Mouse (Mus musculus): ENCODE data around the gene Rhox10. TPM values are rescaled to one million over a fixed set of nuclear protein-coding genes. Genes with fewer than 3 reads are reported as not detected.
"Not testable (repeated sequence)": the region's sequence is repeated elsewhere in the genome, so short reads cannot be mapped to it uniquely, and the experiment has no call there.

Gene Rhox10
- polyA plus RNA-seq (2015; fragmentation: Nextera tagmentation; extraction: Ambion mirVana) = not detected in 2 replicates

- WGBS = 89% methylated on average over 11 of the region's 11 CpGs
- Histone ChIP-seq H3K27ac (replicated peaks) (no peak within 1 kb of the TSS), H3K9me3 (no peaks in the 10 kb centered on the region), H3K36me3 (no peaks in the 10 kb centered on the region), H3K4me2 (replicated peaks) (no peak within 1 kb of the TSS), H3K27me3 (no peaks in the 10 kb centered on the region), H3K4me3 (no peak within 1 kb of the TSS), H3K4me1 (no peaks in the 10 kb centered on the region), H3K9ac (replicated peaks) (no peak within 1 kb of the TSS)
- ATAC-seq (replicated peaks) = no peak
These were observed at the start of gene Rhox10 for GRCm38 (mm10) chrX:38066175-38066574. Gene Rhox10 (plus strand): TSS chrX:38066475.

GRCm38 (mm10) chrX:38018597-38018996 lies 47.7 kb upstream of the Rhox10 start, which contains the start of gene Btg1-ps1:
Gene Btg1-ps1 (minus strand): TSS chrX:38018815.
- ATAC-seq (replicated peaks); H3K9me3 ChIP-seq: not testable (repeated sequence)

DNA sequence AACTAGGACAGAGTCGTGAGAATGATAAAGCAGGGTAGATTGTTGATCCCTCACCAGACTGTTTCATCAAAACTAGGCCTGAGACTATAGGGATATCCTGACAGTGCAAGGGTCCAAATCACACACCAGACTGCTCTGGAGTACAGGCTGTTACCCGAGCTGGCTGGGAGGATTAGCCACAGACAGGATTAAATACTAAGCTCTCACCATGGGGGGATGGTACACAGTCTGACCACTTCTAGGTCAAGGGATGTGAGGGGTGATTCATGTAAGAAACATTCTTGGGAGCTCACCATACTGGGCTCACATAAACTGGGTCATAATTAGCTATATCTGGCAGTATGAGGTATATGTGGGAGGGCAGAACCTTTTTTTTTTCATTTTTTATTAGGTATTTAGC lies 32.4 kb upstream of the Rhox10 start:
- ATAC-seq (replicated peaks) = no peak
- Histone ChIP-seq H3K4me3 (no peak overlapping the region), H3K9ac (replicated peaks) (no peak overlapping the region), H3K27me3 (no peaks in the 10 kb centered on the region), H3K9me3 (no peaks in the 10 kb centered on the region), H3K4me1 (no peaks in the 10 kb centered on the region), H3K36me3 (no peaks in the 10 kb centered on the region), H3K27ac (replicated peaks) (no peak overlapping the region), H3K4me2 (replicated peaks) (no peak overlapping the region)
- WGBS = 44% methylated on average over 2 of the region's 2 CpGs

More at GRCm38 (mm10) chrX:38018597-38018996, 47.7 kb upstream of the Rhox10 start, which contains the start of gene Btg1-ps1:
- not testable (repeated sequence) for H3K4me2 ChIP-seq (replicated peaks); H3K27me3 ChIP-seq; H3K9ac ChIP-seq (replicated peaks); H3K36me3 ChIP-seq; H3K4me3 ChIP-seq; H3K4me1 ChIP-seq; H3K27ac ChIP-seq (replicated peaks)

- no peaks in the 10 kb centered on the region for H3K4me1 ChIP-seq
- no peak overlapping the region for H3K27ac ChIP-seq (replicated peaks)
- ATAC-seq (replicated peaks) = no peak
- H3K4me2 ChIP-seq (replicated peaks) = no peak overlapping the region
- 91% methylated on average over 5 of the region's 5 CpGs for WGBS
- H3K27me3 ChIP-seq = no peaks in the 10 kb centered on the region
- H3K4me3 ChIP-seq = no peak overlapping the region
- no peak overlapping the region for H3K9ac ChIP-seq (replicated peaks)
- H3K9me3 ChIP-seq = no peaks in the 10 kb centered on the region
- H3K36me3 ChIP-seq = no peaks in the 10 kb centered on the region
These were observed 26.6 kb upstream of the Rhox10 start for GRCm38 (mm10) chrX:38039666-38040065.

DNA sequence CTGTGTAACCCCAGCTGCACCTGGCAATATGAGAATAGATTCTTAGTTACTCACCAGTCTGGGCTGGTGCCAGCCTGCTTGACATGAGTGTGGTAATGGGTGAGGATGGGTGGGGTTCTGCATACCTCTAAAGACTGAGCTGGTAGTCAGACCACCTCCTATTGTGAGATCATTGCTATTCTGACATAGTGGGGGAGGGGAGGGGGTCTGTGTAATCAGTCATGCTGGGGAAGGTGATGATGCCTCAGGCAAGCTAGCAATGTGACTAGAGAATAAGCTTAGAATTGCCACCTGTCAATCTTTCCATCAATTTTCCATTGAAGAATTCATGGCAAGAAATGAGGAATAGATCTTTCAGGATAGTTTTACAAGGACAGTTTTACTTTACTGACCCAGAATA lies 23.3 kb upstream of the Rhox10 start, which contains the start of gene Btg1-ps2:
TSS of gene Btg1-ps2 (minus strand) at position 101 of the 400 bp plus-strand sequence.
- not testable (repeated sequence) for H3K4me1 ChIP-seq; H3K36me3 ChIP-seq; H3K4me2 ChIP-seq (replicated peaks); H3K27me3 ChIP-seq; H3K9me3 ChIP-seq; ATAC-seq (replicated peaks); H3K4me3 ChIP-seq; H3K9ac ChIP-seq (replicated peaks); H3K27ac ChIP-seq (replicated peaks)

DNA sequence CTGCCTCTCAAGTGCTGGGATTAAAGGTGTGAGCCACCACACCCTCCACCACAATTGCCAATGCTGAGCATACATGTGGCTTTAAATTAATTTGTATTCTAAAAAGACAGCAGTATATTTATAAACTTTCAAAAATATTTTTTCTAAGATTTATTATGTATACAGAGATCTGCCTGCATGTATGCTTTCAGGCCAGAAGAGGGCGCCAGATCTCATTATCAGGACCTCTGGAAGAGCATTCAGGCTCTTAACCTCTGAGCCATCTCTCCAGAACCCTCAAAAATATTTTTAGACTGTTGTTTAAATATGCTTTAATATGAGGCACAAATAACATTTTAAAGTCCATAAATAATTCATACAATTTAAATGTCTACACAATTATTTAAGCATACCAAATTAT lies 4.7 kb upstream of the Rhox10 start:
- no peak overlapping the region for H3K9ac ChIP-seq (replicated peaks)
- no peaks in the 10 kb centered on the region for H3K36me3 ChIP-seq
- no peak for ATAC-seq (replicated peaks)
- H3K4me3 ChIP-seq = no peak overlapping the region
- no peaks in the 10 kb centered on the region for H3K4me1 ChIP-seq
- no peaks in the 10 kb centered on the region for H3K27me3 ChIP-seq
- no peaks in the 10 kb centered on the region for H3K9me3 ChIP-seq
- no peak overlapping the region for H3K4me2 ChIP-seq (replicated peaks)
- WGBS = 3% methylated on average over 1 of the region's 1 CpGs
- H3K27ac ChIP-seq (replicated peaks) = no peak overlapping the region

DNA sequence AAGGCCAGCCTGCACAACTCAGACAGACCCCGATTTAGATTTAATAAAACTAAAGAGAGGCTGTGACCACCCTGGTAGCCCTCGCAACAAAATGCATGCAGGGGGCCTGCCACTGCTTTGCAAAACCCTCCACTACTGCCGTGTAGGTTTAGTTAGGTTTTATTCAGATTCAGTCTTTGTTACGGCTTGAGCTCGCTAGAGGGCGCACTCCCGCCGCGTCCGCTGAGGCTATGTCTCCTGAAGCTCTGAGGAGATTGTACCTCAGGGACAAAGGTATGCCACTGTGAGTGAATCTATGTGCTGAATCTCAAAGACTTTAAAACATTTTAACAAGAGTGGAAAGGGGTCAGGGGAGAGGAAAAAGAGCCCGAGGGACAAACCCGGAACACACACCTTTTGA lies 18.0 kb downstream of the Rhox10 start:
- Histone ChIP-seq H3K27me3 (no peaks in the 10 kb centered on the region), H3K27ac (replicated peaks) (no peak overlapping the region), H3K9me3 (no peaks in the 10 kb centered on the region), H3K36me3 (no peaks in the 10 kb centered on the region), H3K4me3 (no peak overlapping the region), H3K4me1 (no peaks in the 10 kb centered on the region), H3K4me2 (replicated peaks) (no peak overlapping the region), H3K9ac (replicated peaks) (no peak overlapping the region)
- WGBS = 16% methylated on average over 12 of the region's 12 CpGs
- no peak for ATAC-seq (replicated peaks)

DNA sequence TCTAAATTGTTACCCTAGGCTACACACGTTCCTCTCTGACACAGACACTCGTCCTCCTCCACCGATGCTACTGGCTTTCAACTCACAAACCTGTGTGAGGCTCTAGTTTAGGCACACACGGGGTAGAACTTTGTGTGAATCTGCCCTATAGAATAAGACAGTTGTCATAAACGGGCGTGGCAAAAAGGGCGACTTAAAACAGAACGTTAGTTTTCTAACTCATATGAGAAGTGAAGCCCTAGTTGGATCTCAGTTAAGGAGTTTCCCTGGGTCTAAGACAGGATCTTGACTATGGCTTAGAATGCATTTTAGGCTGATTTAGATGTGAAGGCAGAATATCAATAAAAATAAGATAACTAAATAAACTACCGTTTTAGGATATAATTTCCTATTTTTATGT lies 18.8 kb downstream of the Rhox10 start, which contains the start of gene Rhox11:
TSS of gene Rhox11 (minus strand) at position 101 of the 400 bp plus-strand sequence.
- H3K36me3 ChIP-seq = no peaks in the 10 kb centered on the region
- no peak within 1 kb of the TSS for H3K4me3 ChIP-seq
- H3K27me3 ChIP-seq = no peaks in the 10 kb centered on the region
- no peak within 1 kb of the TSS for H3K9ac ChIP-seq (replicated peaks)
- no peaks in the 10 kb centered on the region for H3K9me3 ChIP-seq
- ATAC-seq (replicated peaks) = no peak
- no peaks in the 10 kb centered on the region for H3K4me1 ChIP-seq
- H3K4me2 ChIP-seq (replicated peaks) = no peak within 1 kb of the TSS
- H3K27ac ChIP-seq (replicated peaks) = no peak within 1 kb of the TSS
- 84% methylated on average over 9 of the region's 9 CpGs for WGBS

DNA sequence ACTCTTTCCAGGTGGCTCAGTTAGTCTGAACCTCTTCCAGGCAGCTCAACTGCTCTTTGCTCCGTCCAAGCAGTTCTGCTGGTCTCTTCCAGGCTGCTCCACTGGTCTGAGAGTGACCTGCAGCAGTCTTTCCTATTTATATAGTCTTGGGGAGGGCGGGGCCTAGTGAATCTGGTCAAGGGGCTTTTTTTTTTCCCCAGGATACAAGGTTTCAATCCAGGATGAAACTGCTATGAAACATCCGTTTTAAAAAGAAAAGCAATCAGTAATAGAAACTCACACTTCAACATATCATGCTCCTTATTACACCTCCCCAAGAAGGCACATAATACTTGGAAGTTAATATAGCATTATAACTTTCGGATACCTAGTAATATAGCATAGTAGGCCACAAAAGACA lies 44.5 kb downstream of the Rhox10 start, which contains the start of gene Rhox12:
TSS of gene Rhox12 (minus strand) at position 101 of the 400 bp plus-strand sequence.
- Histone ChIP-seq H3K36me3 (no peaks in the 10 kb centered on the region), H3K9me3 (no peaks in the 10 kb centered on the region), H3K9ac (replicated peaks) (no peak within 1 kb of the TSS), H3K4me3 (no peak within 1 kb of the TSS), H3K27ac (replicated peaks) (no peak within 1 kb of the TSS), H3K4me2 (replicated peaks) (no peak within 1 kb of the TSS), H3K4me1 (no peaks in the 10 kb centered on the region), H3K27me3 (no peaks in the 10 kb centered on the region)
- 72% methylated on average over 4 of the region's 4 CpGs for WGBS
- no peak for ATAC-seq (replicated peaks)

DNA sequence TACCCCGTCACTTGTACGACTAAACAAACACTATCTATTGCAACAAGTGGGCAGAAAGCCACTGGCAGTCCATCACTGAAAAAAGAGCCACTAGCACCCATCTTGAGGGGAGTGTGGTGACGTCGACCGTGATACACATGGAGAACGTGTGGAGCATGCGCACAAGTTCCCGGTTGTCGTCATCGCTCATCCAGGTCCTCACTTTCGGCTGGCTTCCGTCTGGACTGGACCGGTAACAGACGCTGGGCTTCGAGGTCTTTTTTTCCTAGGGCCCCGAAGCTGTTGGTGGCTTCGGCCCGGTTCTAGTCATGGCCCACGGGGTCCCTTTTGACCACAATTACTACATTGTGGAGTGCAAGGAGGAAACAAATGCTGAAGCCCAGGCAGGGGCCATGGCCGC lies 54.7 kb downstream of the Rhox10 start, which contains the start of gene Rhox13:
TSS of gene Rhox13 (plus strand) at position 238 of the 400 bp plus-strand sequence.
- no peak for ATAC-seq (replicated peaks)
- no peaks in the 10 kb centered on the region for H3K4me1 ChIP-seq
- WGBS = 96% methylated on average over 20 of the region's 20 CpGs
- no peaks in the 10 kb centered on the region for H3K27me3 ChIP-seq
- no peak within 1 kb of the TSS for H3K4me3 ChIP-seq
- H3K4me2 ChIP-seq (replicated peaks) = no peak within 1 kb of the TSS
- H3K27ac ChIP-seq (replicated peaks) = no peak within 1 kb of the TSS
- H3K9ac ChIP-seq (replicated peaks) = no peak within 1 kb of the TSS
- H3K9me3 ChIP-seq = peaks cover 6% of the 10 kb centered on the region; the same call in 1 of the 2 replicates
- H3K36me3 ChIP-seq = no peaks in the 10 kb centered on the region

Other genes with a start within 250 kb of the Rhox10 start
- gene Rhox6, start 239.6 kb upstream of the Rhox10 start, polyA plus RNA-seq (2015; fragmentation: Nextera tagmentation; extraction: Ambion mirVana) = not detected in 2 replicates
- not detected in 2 replicates for gene Rhox7a, start 234.8 kb upstream of the Rhox10 start, polyA plus RNA-seq (2015; fragmentation: Nextera tagmentation; extraction: Ambion mirVana)
- not detected in 2 replicates for gene Rhox8, start 187.5 kb upstream of the Rhox10 start, polyA plus RNA-seq (2015; fragmentation: Nextera tagmentation; extraction: Ambion mirVana)
- not detected in 2 replicates for gene Rhox7b, start 169.2 kb upstream of the Rhox10 start, polyA plus RNA-seq (2015; fragmentation: Nextera tagmentation; extraction: Ambion mirVana)
- not detected in 2 replicates for gene Rhox9, start 164.7 kb upstream of the Rhox10 start, polyA plus RNA-seq (2015; fragmentation: Nextera tagmentation; extraction: Ambion mirVana)
- not detected in 2 replicates for gene Btg1-ps1, start 47.7 kb upstream of the Rhox10 start, polyA plus RNA-seq (2015; fragmentation: Nextera tagmentation; extraction: Ambion mirVana)
- gene Btg1-ps2, start 23.4 kb upstream of the Rhox10 start, polyA plus RNA-seq (2015; fragmentation: Nextera tagmentation; extraction: Ambion mirVana) = not detected in 2 replicates
- gene Rhox11, start 18.7 kb downstream of the Rhox10 start, polyA plus RNA-seq (2015; fragmentation: Nextera tagmentation; extraction: Ambion mirVana) = not detected in 2 replicates
- not detected in 2 replicates for gene Rhox12, start 44.4 kb downstream of the Rhox10 start, polyA plus RNA-seq (2015; fragmentation: Nextera tagmentation; extraction: Ambion mirVana)
- not detected in 2 replicates for gene Rhox13, start 54.7 kb downstream of the Rhox10 start, polyA plus RNA-seq (2015; fragmentation: Nextera tagmentation; extraction: Ambion mirVana)
- 5.4 and 5.9 TPM in 2 replicates for gene Zbtb33, start 123.3 kb downstream of the Rhox10 start, polyA plus RNA-seq (2015; fragmentation: Nextera tagmentation; extraction: Ambion mirVana)
- gene Tmem255a, start 186.0 kb downstream of the Rhox10 start, polyA plus RNA-seq (2015; fragmentation: Nextera tagmentation; extraction: Ambion mirVana) = 11.5 and 13.2 TPM in 2 replicates
- gene Atp1b4, start 249.7 kb downstream of the Rhox10 start, polyA plus RNA-seq (2015; fragmentation: Nextera tagmentation; extraction: Ambion mirVana) = 0.05 TPM in 1 of 2 replicates, not detected in the other